Mouse (Mus musculus): ENCODE data around the gene H2afx. TPM values are rescaled to one million over a fixed set of nuclear protein-coding genes. Genes with fewer than 3 reads are reported as not detected.
"Not testable (repeated sequence)": the region's sequence is repeated elsewhere in the genome, so short reads cannot be mapped to it uniquely, and the experiment has no call there.

Gene H2afx
- polyA plus RNA-seq, 1 experiment from 2014 or later, result 421 TPM

DNA sequence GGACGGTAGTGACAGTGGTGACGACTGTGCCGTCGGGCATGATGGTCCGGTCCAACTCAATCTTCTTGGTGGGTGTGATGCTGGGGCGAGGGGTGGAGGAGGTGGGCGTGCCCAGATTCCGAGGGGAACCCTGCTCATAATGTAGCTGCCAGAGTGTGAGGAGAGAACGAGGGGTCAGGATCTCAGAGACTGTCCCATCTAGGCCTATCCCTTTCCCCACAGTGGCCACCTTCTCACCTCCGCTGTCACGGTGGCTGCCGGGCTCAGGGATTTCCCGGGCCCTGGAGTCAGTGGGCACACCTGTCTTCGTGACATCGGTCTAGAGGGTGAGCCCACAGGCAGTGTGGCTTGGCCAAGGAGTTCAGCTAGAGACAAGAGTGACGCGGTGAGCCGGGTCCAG lies 19.6 kb upstream of the H2afx start:
- 91% methylated on average over 18 of the region's 18 CpGs for WGBS
- ATAC-seq (ENCODE audit: low FRiP score, low TSS enrichment), result no peak
- peaks cover 38% of the 10 kb centered on the region for H3K36me3 ChIP-seq (ENCODE audit: control insufficient read depth, insufficient read depth, low read length)

DNA sequence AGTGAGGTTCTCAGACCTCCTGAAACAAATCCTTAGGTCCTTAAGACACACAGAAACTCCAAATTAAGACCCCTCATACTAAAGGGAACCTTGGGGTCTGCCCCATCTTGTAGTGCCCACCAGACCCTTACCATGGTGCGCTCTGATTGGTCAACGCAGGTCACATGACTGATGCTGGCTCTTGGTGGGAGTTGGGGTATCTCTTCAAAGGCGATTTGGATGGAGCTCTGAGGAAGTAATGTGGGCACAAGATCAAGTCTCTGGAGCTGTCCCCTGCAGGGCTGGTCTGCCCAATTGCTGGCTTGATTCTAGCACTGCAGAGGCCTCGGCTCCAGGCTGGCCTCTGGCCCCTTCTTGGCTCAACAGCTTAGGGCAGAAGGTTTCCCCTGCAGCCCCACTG lies 17.0 kb upstream of the H2afx start:
- no peak overlapping the region for H3K9ac ChIP-seq (ENCODE audit: low read depth, low read length)
- 70% methylated on average over 4 of the region's 4 CpGs for WGBS
- no peak overlapping the region for H3K27ac ChIP-seq (ENCODE audit: low read depth, low read length)
- H3K27me3 ChIP-seq (ENCODE audit: control insufficient read depth, insufficient read depth, low read length), result no peaks in the 10 kb centered on the region
- H3K4me2 ChIP-seq (replicated peaks; ENCODE audit: low read depth, low read length), result no peak overlapping the region; the same call in 1 of the 2 replicates
- peaks cover 22% of the 10 kb centered on the region for H3K4me1 ChIP-seq (ENCODE audit: control insufficient read depth, insufficient read depth, low read length)
- peaks cover 38% of the 10 kb centered on the region for H3K36me3 ChIP-seq (ENCODE audit: control insufficient read depth, insufficient read depth, low read length)
- H3K9me3 ChIP-seq (ENCODE audit: control insufficient read depth, low read length), result no peaks in the 10 kb centered on the region
- H3K4me3 ChIP-seq (ENCODE audit: low read length), result no peak overlapping the region
- no peak for ATAC-seq (ENCODE audit: low FRiP score, low TSS enrichment)

More for the DNA sequence above, 19.6 kb upstream of the H2afx start:
- Histone ChIP-seq H3K27me3 (ENCODE audit: control insufficient read depth, insufficient read depth, low read length) (no peaks in the 10 kb centered on the region), H3K4me3 (ENCODE audit: low read length) (no peak overlapping the region), H3K9me3 (ENCODE audit: control insufficient read depth, low read length) (no peaks in the 10 kb centered on the region), H3K9ac (ENCODE audit: low read depth, low read length) (no peak overlapping the region), H3K4me1 (ENCODE audit: control insufficient read depth, insufficient read depth, low read length) (peaks cover 26% of the 10 kb centered on the region), H3K4me2 (replicated peaks; ENCODE audit: low read depth, low read length) (no peak overlapping the region), H3K27ac (ENCODE audit: low read depth, low read length) (no peak overlapping the region)

DNA sequence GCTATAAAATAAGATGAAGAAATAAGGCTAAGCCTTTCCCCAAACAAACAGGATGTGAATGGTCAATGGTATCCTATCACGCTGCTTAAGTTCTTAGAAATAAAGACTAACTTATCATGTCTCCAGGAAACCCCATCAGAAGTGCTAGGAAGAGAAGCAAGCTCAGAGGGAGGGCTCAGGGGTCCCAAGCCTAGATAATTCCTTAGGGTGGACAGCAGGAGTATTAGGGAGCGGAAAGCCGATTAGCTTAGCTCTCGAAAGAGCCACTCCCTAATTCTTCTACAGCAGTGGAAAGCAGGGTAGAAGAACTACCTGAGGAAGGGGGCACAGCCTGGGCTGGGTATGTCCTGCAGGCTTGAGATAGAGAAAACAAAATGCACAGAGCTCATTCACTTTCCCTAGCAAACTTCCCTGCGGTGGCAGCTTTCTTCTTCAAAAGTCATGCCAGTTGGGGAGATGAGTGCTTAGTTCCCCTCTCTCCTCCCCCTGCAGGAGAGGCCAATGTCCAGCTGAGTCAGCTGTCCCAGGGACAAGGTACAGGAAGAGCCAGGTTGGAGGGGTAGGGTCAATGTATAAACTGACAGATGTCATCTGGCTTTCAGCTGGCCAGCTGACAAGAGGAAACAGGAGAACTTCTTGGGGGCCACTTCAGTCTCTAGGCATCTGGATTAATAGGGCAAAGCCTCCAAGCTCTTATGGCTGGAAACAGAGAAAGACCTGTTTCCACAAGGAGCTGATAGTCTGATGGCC lies 16.2 kb upstream of the H2afx start:
- Histone ChIP-seq H3K4me3 (ENCODE audit: low read length) (peak overlapping the region; percentile 94), H3K4me2 (replicated peaks; ENCODE audit: low read depth, low read length) (peak overlapping the region; percentile 94), H3K27ac (ENCODE audit: low read depth, low read length) (no peak overlapping the region)

DNA sequence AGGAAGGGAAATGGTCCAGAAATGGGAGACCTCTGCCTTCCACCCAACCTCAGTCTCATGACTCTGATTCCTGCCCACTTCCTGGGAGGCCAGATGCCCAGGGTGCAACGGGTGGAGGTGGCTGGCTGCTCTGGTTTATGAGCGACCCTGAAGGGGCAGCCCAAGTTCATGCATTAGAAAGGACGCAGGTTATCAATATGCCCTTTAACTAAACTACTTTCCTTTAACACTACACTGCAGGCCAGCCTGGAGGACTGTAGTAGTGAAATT lies 15.7 kb upstream of the H2afx start:
- Histone ChIP-seq H3K4me3 (ENCODE audit: low read length) (peak overlapping the region; percentile 94), H3K27me3 (ENCODE audit: control insufficient read depth, insufficient read depth, low read length) (no peaks in the 10 kb centered on the region), H3K4me2 (replicated peaks; ENCODE audit: low read depth, low read length) (peak overlapping the region; percentile 94), H3K36me3 (ENCODE audit: control insufficient read depth, insufficient read depth, low read length) (peaks cover 28% of the 10 kb centered on the region), H3K27ac (ENCODE audit: low read depth, low read length) (no peak overlapping the region), H3K9me3 (ENCODE audit: control insufficient read depth, low read length) (no peaks in the 10 kb centered on the region), H3K9ac (ENCODE audit: low read depth, low read length) (peak overlapping the region; percentile 81; the same call in 1 of the 2 replicates), H3K4me1 (ENCODE audit: control insufficient read depth, insufficient read depth, low read length) (peaks cover 22% of the 10 kb centered on the region)
- no peak for ATAC-seq (ENCODE audit: low FRiP score, low TSS enrichment)
- 29% methylated on average over 3 of the region's 3 CpGs for WGBS

More for the DNA sequence above, 16.2 kb upstream of the H2afx start:
- ATAC-seq (ENCODE audit: low FRiP score, low TSS enrichment), result no peak
- Histone ChIP-seq H3K9me3 (ENCODE audit: control insufficient read depth, low read length) (no peaks in the 10 kb centered on the region), H3K27me3 (ENCODE audit: control insufficient read depth, insufficient read depth, low read length) (no peaks in the 10 kb centered on the region), H3K4me1 (ENCODE audit: control insufficient read depth, insufficient read depth, low read length) (peaks cover 22% of the 10 kb centered on the region), H3K36me3 (ENCODE audit: control insufficient read depth, insufficient read depth, low read length) (peaks cover 33% of the 10 kb centered on the region), H3K9ac (ENCODE audit: low read depth, low read length) (no peak overlapping the region; the same call in 1 of the 2 replicates)
- 63% methylated on average over 5 of the region's 5 CpGs for WGBS

DNA sequence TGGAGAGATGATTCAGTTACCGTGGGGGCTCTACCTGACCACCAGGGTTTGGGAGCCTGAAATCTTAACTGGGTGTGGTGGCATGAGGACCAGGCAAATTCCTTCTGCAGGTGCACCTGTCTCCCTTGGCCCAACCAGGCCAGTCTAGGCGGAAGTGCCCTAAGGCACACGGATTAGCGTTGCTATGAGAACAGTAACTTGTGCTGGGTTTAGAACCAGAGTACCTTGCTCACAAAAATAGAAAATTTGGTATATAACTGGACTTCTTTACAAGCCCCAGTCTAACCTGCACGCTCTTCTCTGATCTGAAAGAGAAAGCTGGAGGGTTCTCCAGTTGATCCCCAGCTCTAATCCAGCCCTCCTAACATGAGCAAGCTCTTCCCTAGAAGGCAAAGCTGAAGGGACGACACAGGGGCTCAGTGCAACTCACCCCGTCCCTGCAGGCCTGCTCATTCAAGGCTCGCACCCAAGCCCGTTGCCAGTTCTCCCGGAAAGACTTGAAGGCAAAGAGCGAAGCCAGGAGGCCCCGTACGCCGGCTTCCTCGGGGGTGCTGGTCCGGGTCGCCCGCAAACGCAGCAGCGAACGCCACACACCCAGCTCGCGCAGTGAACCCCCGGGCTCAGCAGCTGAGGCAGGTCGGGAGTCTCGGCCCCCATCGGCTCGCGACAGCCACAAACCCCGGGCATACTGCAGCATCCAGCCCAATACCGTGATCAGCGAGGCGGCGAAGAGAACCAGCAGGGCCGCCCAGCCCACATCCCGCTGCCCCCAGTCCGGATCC lies 15.2 kb upstream of the H2afx start:
- Histone ChIP-seq H3K9ac (ENCODE audit: low read depth, low read length) (peak overlapping the region; percentile 81), H3K4me2 (replicated peaks; ENCODE audit: low read depth, low read length) (peak overlapping the region; percentile 94), H3K4me3 (ENCODE audit: low read length) (peak overlapping the region; percentile 94), H3K36me3 (ENCODE audit: control insufficient read depth, insufficient read depth, low read length) (peaks cover 23% of the 10 kb centered on the region), H3K27ac (ENCODE audit: low read depth, low read length) (peak overlapping the region; percentile 44; the same call in 1 of the 2 replicates), H3K4me1 (ENCODE audit: control insufficient read depth, insufficient read depth, low read length) (peaks cover 22% of the 10 kb centered on the region), H3K9me3 (ENCODE audit: control insufficient read depth, low read length) (no peaks in the 10 kb centered on the region), H3K27me3 (ENCODE audit: control insufficient read depth, insufficient read depth, low read length) (no peaks in the 10 kb centered on the region)
- WGBS, result 4% methylated on average over 37 of the region's 37 CpGs
- no peak for ATAC-seq (ENCODE audit: low FRiP score, low TSS enrichment)

DNA sequence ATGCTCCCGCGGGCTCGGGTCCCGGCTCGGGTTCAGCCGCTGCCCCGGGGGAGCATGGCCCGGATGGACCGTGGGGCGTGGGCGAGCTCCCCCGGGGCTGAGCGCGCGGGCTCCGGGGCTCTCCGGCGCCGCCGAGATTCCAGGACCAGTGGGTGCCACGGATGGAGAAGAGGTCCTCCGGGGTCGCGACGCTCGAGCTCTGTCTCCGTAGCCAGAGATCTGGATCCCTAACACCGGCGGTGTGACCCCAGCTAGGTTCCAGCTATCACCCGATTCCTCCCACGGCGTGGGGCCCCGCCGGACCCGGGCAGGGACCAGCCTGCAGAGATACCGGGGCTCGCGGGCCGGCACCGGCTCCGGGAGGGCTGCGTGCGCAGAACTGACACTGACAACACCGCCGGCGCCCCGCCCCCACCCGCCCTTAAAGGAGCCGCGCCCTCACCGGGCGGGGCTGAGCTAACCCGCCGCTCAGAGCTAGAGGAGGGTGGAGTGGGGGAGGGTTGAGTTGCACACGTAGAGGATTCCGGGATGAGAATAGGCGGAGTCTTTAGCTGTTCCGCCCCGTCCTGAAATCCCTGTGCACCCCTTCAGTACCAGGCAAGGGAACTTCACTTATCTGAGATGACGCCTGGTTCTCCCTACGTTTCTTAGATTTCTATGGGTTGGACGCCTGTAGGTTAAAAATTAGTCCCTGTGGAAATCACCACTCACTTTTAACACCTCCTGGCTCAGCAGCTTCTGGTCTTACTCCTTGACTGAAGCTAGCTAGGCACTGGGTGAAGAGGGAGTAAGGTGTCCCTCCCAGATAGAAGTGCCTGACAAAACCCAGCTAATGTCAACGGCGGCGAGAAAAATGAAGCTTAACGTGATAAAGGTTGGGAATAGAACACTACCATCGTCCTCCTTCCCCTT lies 14.4 kb upstream of the H2afx start, which contains the start of gene C2cd2l:
Gene C2cd2l (minus strand): TSS at position 399 of the 912 bp plus-strand sequence.
- H3K27me3 ChIP-seq (ENCODE audit: control insufficient read depth, insufficient read depth, low read length), result no peaks in the 10 kb centered on the region
- WGBS, result under 1% methylated on average over 65 of the region's 67 CpGs
- peak within 1 kb of the TSS; percentile 81 for H3K9ac ChIP-seq (ENCODE audit: low read depth, low read length)
- peak within 1 kb of the TSS; percentile 44; the same call in 1 of the 2 replicates for H3K27ac ChIP-seq (ENCODE audit: low read depth, low read length)
- ATAC-seq (ENCODE audit: low FRiP score, low TSS enrichment), result peak; percentile 98
- peak within 1 kb of the TSS; percentile 94 for H3K4me2 ChIP-seq (replicated peaks; ENCODE audit: low read depth, low read length)
- H3K4me3 ChIP-seq (ENCODE audit: low read length), result peak within 1 kb of the TSS; percentile 94
- no peaks in the 10 kb centered on the region for H3K9me3 ChIP-seq (ENCODE audit: control insufficient read depth, low read length)
- peaks cover 17% of the 10 kb centered on the region for H3K36me3 ChIP-seq (ENCODE audit: control insufficient read depth, insufficient read depth, low read length)
- peaks cover 22% of the 10 kb centered on the region for H3K4me1 ChIP-seq (ENCODE audit: control insufficient read depth, insufficient read depth, low read length)

DNA sequence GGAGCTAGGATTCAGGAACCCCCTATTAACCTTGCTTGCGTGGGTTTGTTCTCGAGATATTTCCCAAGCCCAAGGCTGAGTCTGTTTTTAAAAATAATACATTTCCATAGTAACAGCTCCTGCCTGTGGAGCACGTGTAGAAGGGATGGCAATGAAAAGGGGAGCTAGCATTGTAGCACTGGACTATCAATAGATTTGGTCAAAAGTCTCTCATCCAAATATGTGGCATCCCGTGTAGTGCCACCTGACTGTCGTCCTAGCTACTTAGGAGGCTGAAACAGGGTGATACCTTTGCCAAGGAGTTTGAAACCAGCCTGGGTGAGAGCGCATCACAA lies 13.7 kb upstream of the H2afx start:
- 0 out of 2 replicates have a peak, but pooled peaks have one; percentile 3 for ATAC-seq (ENCODE audit: low FRiP score, low TSS enrichment)
- Histone ChIP-seq H3K27me3 (ENCODE audit: control insufficient read depth, insufficient read depth, low read length) (no peaks in the 10 kb centered on the region), H3K9ac (ENCODE audit: low read depth, low read length) (peak overlapping the region; percentile 44; the same call in 1 of the 2 replicates), H3K27ac (ENCODE audit: low read depth, low read length) (peak overlapping the region; percentile 32; the same call in 1 of the 2 replicates), H3K9me3 (ENCODE audit: control insufficient read depth, low read length) (no peaks in the 10 kb centered on the region), H3K36me3 (ENCODE audit: control insufficient read depth, insufficient read depth, low read length) (peaks cover 11% of the 10 kb centered on the region; the same call in 1 of the 2 replicates), H3K4me3 (ENCODE audit: low read length) (peak overlapping the region; percentile 94), H3K4me1 (ENCODE audit: control insufficient read depth, insufficient read depth, low read length) (peaks cover 24% of the 10 kb centered on the region), H3K4me2 (replicated peaks; ENCODE audit: low read depth, low read length) (peak overlapping the region; percentile 94)
- WGBS, result 24% methylated on average over 6 of the region's 6 CpGs

DNA sequence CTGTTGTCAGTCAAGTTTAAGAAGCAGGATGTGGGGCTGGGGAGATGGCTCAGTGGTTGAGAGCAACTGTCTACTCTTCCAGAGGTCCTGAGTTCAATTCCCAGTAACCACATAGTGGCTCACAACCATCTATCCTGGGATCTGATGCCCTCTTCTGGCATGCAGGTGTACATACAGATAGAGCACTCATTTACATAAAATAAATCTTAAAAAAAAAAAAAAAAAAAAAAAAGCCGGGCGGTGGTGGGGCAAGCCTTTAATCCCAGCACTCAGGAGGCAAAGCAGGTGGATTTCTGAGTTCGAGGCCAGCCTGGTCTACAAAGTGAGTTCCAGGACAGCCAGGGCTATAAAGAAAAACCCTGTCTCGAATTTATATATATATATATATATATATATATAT lies 10.8 kb upstream of the H2afx start:
- H3K4me3 ChIP-seq (ENCODE audit: low read length); H3K27me3 ChIP-seq (ENCODE audit: control insufficient read depth, insufficient read depth, low read length); ATAC-seq (ENCODE audit: low FRiP score, low TSS enrichment); H3K27ac ChIP-seq (ENCODE audit: low read depth, low read length); H3K36me3 ChIP-seq (ENCODE audit: control insufficient read depth, insufficient read depth, low read length); H3K9ac ChIP-seq (ENCODE audit: low read depth, low read length); H3K4me2 ChIP-seq (replicated peaks; ENCODE audit: low read depth, low read length); H3K9me3 ChIP-seq (ENCODE audit: control insufficient read depth, low read length): not testable (repeated sequence)
- WGBS, result 84% methylated on average over 4 of the region's 4 CpGs
- peaks cover 24% of the 10 kb centered on the region for H3K4me1 ChIP-seq (ENCODE audit: control insufficient read depth, insufficient read depth, low read length)
